Mouse (Mus musculus) c-Kit-positive CD71-positive TER-119-positive erythroid progenitor cells, embryonic 14.5 days (primary cell): ENCODE data around the gene Zfp106.

ENCODE experiments used
- DNase-seq: peaks from one replicate; pipeline ENCODE4 v3.0.0-alpha.2; 2013; ENCODE audit warnings: low spot score

Zfp106 gene

DNA sequence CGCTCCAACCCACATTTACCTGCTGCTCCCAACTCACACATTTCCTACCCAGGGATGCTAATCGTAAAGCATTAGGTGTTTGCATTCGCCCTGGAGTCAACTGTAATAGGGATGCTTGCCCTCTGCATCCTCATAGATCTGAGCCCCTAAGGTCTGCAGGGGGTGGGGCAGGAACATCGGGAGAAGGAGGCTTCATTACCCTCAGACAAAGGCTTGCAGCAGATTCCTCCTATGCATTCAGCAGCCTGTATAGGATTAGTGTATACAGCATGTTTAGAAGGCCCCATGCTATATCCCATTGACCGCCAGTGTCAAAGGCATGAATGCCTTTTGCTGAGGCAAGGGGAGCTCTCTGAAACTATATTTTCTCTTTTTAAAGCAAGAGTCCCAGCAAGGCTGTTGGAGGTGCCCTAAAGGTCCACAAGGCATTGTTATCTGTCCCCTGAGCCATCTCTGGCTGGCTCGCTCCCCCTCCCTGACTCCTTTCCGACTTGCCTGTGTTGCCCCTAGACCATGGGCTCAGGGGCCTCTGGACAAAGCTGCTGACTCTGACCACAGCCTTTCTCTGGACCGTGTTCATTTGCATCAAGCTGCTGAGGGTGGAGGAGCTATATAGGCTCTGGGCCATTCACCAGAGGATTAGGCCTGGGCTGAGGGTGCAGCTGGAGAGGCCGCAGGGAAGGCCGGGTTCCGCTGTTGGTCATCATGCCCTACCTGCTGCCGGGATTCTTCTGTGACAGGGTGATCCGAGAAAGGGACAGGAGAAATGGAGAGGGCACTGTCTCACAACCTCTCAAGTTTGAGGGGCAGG, 87.2 kb downstream of the Zfp106 start:
- DNase-seq = no peak

DNA sequence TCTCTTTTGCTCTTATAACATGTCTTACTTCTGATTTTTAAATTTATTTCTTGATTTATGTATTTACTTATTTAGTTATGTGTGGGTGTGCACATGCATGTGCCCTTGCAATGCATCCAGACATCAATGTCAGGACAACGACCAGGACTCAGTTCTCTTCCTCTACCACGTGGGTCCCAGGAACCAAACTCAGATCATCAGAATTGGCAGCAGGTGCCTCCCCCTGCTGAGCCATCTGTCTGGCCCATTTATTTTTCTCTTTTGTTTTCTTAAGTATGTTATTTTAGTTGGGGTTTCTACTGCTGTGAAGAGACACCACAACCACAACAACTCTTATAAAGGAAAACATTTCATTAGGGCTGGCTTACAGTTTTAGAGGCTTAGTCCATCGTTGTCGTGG, 92.8 kb downstream of the Zfp106 start:
- DNase-seq = no peak

DNA sequence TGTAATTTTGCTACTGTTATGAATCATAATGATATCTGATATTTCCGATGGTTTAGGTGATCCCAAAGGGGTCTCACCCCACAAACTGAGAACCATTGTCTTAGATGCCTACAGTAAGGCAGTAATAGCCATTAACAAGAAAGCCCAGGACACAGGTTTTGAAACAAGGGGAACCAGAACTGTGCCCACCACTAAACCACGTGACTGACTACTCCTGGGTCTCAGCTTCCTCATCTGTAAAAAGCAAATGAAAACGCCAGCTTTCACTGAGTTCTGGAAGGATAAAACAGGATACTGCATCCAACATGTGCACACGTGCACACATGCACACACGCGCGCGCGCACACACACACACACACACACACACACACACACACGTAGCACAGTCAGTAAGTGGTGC, 93.9 kb downstream of the Zfp106 start:
- no peak for DNase-seq

DNA sequence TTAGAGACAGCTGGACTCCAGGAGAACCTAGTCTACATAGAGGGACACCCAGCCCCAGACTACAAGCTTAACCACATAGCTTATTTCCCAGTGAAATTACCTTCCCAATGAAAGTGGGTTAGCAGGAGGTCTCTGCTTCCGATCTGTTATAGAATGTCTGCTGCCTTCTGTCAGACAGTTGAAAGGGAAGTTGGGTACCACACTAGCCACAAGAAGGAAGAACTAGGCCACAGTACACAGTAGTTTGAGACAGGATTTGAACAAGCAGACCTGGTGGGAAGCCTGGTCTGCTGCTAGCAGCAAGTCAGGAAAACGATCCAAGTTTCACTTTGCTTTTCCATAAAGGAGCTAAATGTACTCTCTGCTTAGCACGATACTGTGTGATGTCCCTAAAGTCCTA, 94.4 kb downstream of the Zfp106 start:
- no peak for DNase-seq

DNA sequence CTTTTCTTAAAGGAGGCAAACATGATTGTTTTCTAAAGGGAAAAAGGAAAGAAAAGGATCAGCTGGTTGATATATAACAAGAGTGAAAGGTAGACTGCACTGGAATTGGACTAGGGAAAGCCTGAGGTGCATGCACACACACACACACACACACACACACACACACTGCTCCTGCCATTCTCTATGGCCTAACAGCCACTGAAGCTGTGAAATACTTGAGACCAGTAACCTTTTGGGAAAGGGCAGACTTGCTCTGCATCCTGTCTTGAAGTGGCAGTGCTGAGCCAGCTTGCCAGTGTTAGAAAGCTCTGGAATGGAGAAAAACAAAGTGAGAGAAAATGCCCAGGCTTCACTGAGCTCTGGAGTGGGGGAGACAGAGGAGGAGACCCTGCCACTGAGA, 95.6 kb downstream of the Zfp106 start:
- DNase-seq = no peak

DNA sequence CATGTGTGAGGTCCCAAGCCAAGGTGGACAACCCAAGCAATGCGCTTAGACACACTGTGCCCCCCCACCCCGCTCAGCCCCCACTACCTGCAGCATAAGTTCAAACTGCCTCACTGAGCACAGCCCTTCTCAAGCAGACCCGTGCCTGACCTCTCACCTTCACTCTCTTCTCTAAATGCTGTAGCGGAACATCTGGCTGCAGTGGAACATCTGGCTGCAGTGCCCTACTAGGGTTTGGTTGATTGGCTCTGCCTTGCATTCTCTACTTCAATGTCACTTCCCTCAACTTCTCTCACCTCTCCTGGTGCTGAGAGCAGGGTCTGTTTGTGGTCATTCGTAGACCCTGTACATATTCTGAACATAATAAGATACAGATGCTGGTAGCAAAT, 98.3 kb downstream of the Zfp106 start:
- DNase-seq = no peak

DNA sequence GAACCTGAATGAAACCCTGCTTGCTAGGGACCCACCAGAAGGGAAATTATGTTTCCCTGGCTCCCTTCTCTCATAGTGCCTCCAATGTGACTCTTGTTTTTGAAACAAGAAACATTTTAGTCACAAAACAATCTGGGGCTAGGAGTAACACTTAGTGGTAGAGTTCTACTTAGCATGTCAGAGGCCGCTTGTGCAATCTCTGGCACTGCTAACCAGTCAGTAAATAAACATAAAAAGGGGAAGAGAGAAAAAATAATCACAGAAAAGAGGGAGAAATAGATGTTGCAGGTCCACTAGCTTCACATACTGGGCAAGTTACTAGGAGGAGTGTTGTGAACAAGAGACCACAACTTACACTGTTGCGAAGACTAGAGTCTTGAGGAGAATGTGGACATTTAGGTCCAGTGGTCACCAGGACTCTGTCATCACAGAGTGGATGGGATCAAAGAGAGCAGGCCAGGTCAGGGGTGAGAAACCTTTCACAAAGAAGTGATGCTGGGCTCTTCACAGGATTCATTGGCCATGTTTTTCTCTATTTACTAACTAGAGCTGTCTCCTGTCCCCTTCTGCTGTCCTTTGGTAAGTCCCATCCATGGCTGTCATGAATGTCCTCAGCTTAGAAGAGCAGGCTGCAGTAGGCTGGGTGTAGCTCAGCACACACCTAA, 98.8 kb downstream of the Zfp106 start:
- no peak for DNase-seq

DNA sequence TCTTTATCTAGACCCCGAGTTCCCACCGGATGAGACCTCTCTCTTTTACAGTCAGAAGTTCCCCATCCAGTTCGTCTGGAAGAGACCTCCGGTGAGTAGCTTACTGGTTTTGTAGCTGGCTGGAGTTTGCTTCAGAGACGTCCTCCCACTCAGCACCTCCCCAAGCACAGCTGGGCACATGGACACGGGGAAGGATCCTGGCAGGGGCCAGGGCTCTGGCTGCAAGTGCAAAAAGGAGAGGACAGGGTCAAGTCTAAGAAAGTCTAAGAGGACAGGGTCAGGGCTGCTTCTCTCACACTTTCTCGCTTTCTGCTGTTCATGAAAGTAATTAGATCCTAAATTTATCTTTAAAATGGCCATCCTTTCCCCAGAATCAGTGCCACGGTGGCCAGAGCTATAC, 99.6 kb downstream of the Zfp106 start:
- DNase-seq = no peak

DNA sequence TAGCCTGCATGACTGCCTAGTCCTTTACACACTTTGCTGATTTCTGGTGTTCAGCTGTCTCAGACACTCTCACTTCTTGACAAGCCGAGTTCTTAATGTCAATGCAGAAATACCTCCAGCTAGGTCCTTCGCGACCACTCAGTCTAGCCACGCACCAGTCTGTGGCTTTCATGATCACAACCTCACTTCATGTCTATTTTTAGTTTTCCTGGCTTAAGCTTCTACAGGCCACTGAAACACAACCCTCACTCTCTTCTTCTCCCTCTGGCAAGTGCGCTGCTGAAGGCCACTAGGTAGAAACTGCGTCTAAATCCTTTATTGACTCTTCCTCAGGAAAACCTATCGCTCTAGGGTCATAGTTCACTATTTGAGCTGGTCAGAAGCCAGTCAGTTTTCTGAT, 100.3 kb downstream of the Zfp106 start:
- DNase-seq = no peak

DNA sequence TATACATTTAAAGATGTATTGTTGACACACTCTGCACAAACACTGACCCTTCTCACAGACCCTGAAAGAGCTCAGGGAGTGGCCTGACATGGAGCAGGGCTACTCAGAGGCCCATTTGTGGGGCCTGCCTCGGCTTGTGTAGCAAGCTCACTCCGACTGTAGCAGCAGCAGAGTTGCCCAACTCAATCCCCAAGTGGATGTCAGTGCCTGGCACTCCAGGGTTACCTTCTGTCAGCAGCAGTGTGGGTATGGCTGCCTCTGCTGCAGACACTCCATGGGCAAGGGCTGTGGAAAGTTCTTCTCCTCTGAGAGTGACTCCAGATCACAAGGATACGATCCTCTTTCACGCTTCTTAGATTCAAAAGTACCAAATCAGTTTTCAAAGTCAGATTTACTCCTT, 103.4 kb downstream of the Zfp106 start:
- DNase-seq = no peak
